Mouse (Mus musculus): ENCODE data around the gene Tlk1. TPM values are rescaled to one million over a fixed set of nuclear protein-coding genes. Genes with fewer than 3 reads are reported as not detected.
A peak's percentile ranks its signal among the peaks of the same experiment; 100 is the strongest.

Gene Tlk1
- polyA plus RNA-seq, 1 experiment from 2014 or later: 53.9 TPM

DNA sequence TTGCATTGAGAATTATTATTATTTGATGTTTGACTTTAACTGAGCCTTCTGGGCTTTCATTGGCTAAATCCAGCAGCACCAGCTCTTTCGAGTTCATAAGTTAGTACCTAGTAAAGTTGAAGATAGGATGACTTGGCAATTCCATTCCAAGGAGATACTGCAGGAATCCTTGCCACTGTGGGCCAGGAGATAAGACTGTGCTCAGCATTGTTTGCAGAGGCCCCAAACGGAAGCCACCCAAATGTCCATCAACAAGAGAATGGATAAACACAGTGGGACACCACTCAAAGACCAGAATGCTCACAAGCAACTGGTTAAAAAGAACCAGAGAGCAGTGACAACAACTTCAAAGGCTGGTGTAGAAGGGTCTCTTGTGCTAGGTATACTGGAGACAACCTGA is 5.2 kb upstream of the Tlk1 start:
- WGBS (ENCODE audit: insufficient replicate concordance): 7% methylated on average over 2 of the region's 2 CpGs
- Histone ChIP-seq H3K4me1 (peaks cover 87% of the 10 kb centered on the region), H3K4me2 (peak overlapping the region; percentile 48)

DNA sequence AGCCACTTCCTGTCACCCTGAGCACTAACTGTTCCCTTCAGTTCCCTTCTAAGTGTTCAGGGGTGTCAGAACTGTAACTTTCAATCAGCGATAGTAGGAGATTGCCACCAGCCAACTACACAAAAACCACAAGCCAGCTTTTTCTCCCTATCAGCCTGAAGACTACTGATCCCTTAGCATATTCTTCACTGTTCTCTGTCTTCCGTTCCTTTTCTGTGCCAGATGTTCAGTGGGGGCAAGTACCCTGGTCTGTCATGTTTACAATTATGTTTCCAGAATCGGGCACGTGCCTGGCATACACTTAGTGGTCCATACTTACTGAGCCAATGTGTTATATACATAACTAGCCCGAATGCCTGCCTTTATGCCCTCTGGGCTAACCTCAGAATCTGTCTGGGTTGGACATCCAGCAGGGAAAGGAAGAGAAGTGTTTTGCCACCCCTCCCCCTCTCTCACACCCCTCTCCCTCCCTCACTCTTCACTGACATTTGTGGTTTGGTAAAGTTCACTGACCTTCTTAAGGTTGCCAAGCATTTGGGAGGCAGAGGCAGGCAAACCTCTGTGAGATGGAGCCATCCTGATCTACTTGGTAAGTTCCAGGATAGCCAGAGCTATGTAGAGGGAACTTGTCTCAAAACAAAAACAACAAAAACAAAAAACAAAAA is 4.5 kb upstream of the Tlk1 start:
- no peaks in the 10 kb centered on the region for H3K36me3 ChIP-seq
- H3K4me2 ChIP-seq: peak overlapping the region; percentile 48
- H3K4me3 ChIP-seq: no peak overlapping the region
- H3K27me3 ChIP-seq (replicated peaks): no peaks in the 10 kb centered on the region
- H3K9ac ChIP-seq: peak overlapping the region; percentile 57
- 34% methylated on average over 5 of the region's 5 CpGs for WGBS (ENCODE audit: insufficient replicate concordance)
- H3K27ac ChIP-seq: peak overlapping the region; percentile 100
- peaks cover 81% of the 10 kb centered on the region for H3K4me1 ChIP-seq
- H3K9me3 ChIP-seq (replicated peaks): no peaks in the 10 kb centered on the region
- no peak for ATAC-seq

More for the DNA sequence above, 5.2 kb upstream of the Tlk1 start:
- Histone ChIP-seq H3K27ac (peak overlapping the region; percentile 100), H3K36me3 (no peaks in the 10 kb centered on the region), H3K4me3 (no peak overlapping the region), H3K9ac (peak overlapping the region; percentile 37), H3K9me3 (replicated peaks) (no peaks in the 10 kb centered on the region), H3K27me3 (replicated peaks) (no peaks in the 10 kb centered on the region)
- ATAC-seq: peak; percentile 63

DNA sequence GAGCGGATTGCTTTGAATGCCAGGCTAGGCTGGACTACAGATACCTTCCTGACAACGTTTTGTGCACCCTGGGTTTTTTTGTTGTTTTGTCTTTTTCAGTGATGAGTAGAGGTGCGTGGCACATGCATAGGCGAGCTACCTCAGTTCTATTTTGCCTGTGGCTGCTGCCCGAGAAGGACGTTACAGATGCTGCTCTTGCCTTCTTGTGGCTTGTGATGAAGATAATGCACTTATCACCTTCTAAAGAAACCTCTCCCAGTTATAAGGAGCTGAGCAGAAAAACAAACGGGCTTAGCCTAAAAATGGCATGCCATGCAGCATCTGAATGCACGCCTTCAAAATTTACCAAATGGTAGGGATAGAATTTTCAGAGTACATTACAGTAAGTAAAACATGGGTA is 2.3 kb upstream of the Tlk1 start:
- Histone ChIP-seq H3K27me3 (replicated peaks) (no peaks in the 10 kb centered on the region), H3K4me1 (peaks cover 73% of the 10 kb centered on the region), H3K9me3 (replicated peaks) (no peaks in the 10 kb centered on the region), H3K36me3 (no peaks in the 10 kb centered on the region), H3K27ac (peak overlapping the region; percentile 100), H3K4me2 (peak overlapping the region; percentile 64), H3K4me3 (peak overlapping the region; percentile 74), H3K9ac (peak overlapping the region; percentile 72)
- ATAC-seq: no peak
- WGBS (ENCODE audit: insufficient replicate concordance): 26% methylated on average over 8 of the region's 8 CpGs

DNA sequence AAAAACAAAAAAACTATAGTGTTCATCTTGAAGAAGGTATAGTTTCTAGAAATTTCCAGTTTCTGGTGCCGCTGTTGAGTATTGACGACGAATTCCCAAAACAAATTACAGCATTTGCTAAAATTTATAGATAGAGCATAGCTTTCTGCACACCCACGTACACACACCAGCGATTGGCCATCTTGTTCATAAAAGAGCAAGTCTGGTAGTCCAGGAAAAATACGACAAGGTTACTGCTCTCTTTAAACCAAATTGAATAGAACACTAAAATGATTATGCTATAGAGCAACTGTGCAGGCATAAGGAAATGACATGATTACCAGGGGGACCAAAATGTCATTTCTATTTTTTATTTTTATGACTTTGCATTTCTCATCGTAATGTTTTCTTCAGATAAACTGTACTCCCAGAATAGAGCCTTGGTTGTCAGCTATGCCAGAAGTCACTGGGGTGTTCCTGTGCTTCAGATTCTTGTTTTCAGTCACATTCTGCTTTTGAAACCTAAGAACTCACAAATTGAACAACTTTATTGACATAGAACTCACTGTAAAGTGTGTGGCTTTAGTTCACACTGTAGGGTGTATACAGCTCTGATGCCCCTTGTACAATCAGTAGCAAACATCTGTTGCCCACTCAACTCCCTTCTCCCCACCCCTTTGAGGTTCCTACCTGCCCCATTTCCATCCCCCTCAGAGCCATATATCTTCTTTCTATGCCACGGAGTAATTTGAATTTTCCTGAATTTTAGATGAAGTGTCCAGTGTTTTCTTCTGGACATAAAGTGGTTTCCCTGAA is 1.1 kb upstream of the Tlk1 start:
- H3K4me2 ChIP-seq: peak overlapping the region; percentile 64
- no peaks in the 10 kb centered on the region for H3K9me3 ChIP-seq (replicated peaks)
- peak overlapping the region; percentile 72 for H3K9ac ChIP-seq
- H3K27ac ChIP-seq: peak overlapping the region; percentile 100
- no peaks in the 10 kb centered on the region for H3K27me3 ChIP-seq (replicated peaks)
- ATAC-seq: peak; percentile 81
- 0 out of 2 replicates have a peak, but pooled peaks cover 4% of the 10 kb centered on the region for H3K36me3 ChIP-seq
- WGBS (ENCODE audit: insufficient replicate concordance): 28% methylated on average over 8 of the region's 8 CpGs
- peak overlapping the region; percentile 74 for H3K4me3 ChIP-seq
- H3K4me1 ChIP-seq: peaks cover 74% of the 10 kb centered on the region

DNA sequence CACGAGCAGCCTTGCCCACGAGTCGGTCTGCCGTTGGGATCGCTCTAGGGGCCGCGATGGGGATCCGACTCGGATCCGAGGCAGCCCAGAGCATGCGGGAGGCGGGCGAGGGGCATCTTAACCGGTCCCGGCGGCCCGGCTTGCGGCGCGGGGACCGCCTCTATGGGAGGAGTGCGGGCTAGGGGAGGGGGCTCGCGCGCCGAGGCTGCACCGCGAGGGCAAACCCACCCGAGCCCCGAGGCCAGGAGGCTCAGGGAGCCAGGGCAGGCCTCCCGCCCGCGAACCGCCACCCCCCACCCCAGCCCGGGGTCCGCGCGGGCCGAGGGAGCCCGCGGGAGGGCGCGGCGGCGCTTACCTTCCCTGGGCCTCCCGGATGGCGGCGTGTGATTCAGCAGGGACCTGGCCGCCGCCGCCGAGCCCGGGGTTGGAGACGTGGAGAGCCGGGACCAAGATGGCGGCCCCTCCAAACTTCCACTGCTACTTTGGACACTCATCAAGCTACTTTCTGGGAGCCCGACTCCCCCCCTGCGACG is 624 bp downstream of the Tlk1 start:
- under 1% methylated on average over 55 of the region's 59 CpGs for WGBS (ENCODE audit: insufficient replicate concordance)
- Histone ChIP-seq H3K27ac (peak overlapping the region; percentile 100), H3K4me2 (peak overlapping the region; percentile 74), H3K9me3 (replicated peaks) (no peaks in the 10 kb centered on the region), H3K27me3 (replicated peaks) (no peaks in the 10 kb centered on the region), H3K9ac (peak overlapping the region; percentile 92), H3K36me3 (0 out of 2 replicates have a peak, but pooled peaks cover 4% of the 10 kb centered on the region), H3K4me3 (peak overlapping the region; percentile 74), H3K4me1 (peaks cover 70% of the 10 kb centered on the region)
- peak; percentile 38 for ATAC-seq

DNA sequence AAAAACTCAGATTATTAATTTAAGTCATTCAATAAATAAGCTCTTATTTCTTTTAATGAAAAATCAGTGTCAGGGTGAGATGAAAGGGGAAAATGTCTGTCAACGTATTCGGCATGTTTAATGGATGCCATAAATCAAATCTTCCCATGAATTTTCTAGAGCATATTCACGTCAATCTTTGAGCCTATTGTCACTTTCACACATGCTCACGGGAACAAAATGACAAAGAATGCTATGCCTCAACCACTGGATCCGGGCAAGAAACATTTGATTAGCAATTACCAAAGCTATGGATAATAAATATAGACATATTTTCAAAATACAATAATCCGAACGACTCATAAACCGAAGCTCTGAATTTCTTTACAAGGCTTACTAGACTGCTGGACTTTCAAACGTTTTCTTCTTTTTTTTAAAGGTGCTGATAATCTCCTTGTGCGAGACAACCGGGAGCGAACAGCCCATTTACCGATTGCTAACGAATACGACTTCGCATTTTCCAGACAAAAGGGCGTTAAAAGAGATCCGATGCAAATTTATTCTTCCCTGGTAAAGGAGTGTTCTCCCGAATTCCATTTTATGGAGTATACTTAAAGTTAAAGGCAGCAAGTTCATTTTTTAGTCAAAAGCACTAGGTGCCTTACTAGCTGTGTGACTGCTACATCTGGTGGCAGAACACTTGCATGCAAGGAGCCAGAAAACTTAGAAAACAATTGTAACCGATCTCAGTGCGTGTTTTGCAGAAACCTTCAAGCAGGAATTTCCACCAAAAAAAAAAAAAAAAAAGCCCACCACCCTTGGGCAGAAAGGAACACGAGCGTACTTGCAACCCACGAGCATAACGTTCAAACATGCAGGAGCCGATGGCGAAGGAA is 1.4 kb downstream of the Tlk1 start:
- Histone ChIP-seq H3K4me2 (peak overlapping the region; percentile 74), H3K4me3 (peak overlapping the region; percentile 74), H3K9ac (peak overlapping the region; percentile 92), H3K27me3 (replicated peaks) (no peaks in the 10 kb centered on the region), H3K9me3 (replicated peaks) (no peaks in the 10 kb centered on the region), H3K36me3 (0 out of 2 replicates have a peak, but pooled peaks cover 4% of the 10 kb centered on the region), H3K4me1 (peaks cover 67% of the 10 kb centered on the region), H3K27ac (peak overlapping the region; percentile 100)
- no peak for ATAC-seq
- WGBS (ENCODE audit: insufficient replicate concordance): 2% methylated on average over 27 of the region's 27 CpGs

DNA sequence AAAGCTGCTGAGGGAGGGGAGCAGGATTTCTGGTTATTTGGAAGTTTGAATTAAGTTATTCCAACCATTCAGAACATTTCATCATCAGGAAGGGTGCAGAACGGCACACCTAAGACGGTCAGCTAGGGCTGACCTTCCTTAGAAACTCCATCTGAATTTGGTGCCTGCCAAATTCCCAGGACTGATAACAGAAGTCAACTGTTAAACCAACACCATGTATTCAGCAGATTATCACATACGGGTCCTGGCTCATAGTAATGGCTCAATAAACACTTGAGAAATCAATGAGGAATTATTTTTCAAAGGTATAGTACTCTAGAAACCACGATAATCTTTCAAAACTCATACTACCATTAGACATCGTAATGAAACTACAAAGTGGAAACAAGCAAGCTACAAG is 2.1 kb downstream of the Tlk1 start:
- Histone ChIP-seq H3K27me3 (replicated peaks) (no peaks in the 10 kb centered on the region), H3K36me3 (0 out of 2 replicates have a peak, but pooled peaks cover 4% of the 10 kb centered on the region), H3K4me3 (peak overlapping the region; percentile 74), H3K9ac (peak overlapping the region; percentile 92), H3K27ac (peak overlapping the region; percentile 100), H3K4me1 (peaks cover 66% of the 10 kb centered on the region), H3K4me2 (peak overlapping the region; percentile 74), H3K9me3 (replicated peaks) (no peaks in the 10 kb centered on the region)
- WGBS (ENCODE audit: insufficient replicate concordance): 15% methylated on average over 5 of the region's 5 CpGs
- ATAC-seq: no peak

DNA sequence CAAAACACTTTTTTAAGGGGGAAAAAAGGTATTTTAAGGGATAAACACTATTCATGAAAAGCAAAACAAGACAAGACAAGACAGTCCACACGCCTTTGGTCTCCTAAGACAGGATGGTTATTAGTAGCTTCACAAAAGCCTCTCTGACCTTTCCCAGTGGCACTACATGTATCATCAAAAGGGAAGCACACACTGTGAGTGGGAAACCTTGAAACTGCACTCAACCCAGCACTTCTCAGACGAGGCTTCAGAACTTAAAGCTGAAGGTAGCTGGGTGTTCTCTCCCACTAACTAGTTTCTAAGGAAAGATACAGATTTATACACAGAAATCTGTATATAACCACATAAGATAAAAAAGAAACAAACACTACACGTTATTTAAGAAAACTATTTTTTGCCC is 8.6 kb downstream of the Tlk1 start:
- Histone ChIP-seq H3K4me1 (peaks cover 51% of the 10 kb centered on the region), H3K9me3 (replicated peaks) (no peaks in the 10 kb centered on the region)
- ATAC-seq: no peak

DNA sequence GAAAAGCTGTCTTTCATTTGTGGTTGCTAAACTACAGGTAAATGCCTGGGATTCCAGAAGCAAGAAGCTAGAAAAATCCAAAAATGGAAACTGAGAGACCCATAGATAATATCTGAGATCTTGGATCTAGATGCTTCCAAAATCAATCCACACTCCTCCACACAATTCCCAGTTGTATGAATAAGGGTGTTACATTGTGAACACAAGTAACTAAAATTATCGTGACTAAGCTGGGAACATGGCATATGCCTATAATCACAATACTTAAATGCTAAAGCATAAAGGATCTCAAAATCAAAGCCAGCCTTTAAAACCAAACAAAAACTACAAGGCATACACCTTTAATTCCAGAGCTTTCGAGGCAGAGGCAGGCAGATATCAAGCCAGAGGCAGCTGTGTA is 9.5 kb downstream of the Tlk1 start:
- H3K9me3 ChIP-seq (replicated peaks): no peaks in the 10 kb centered on the region
- no peak overlapping the region for H3K4me2 ChIP-seq
- no peaks in the 10 kb centered on the region for H3K36me3 ChIP-seq
- H3K27ac ChIP-seq: no peak overlapping the region
- no peak overlapping the region for H3K9ac ChIP-seq
- WGBS (ENCODE audit: insufficient replicate concordance): 80% methylated on average over 2 of the region's 2 CpGs
- H3K4me1 ChIP-seq: peaks cover 46% of the 10 kb centered on the region
- no peak overlapping the region for H3K4me3 ChIP-seq
- no peaks in the 10 kb centered on the region for H3K27me3 ChIP-seq (replicated peaks)
- no peak for ATAC-seq

More for the DNA sequence above, 8.6 kb downstream of the Tlk1 start:
- Histone ChIP-seq H3K9ac (no peak overlapping the region), H3K27ac (no peak overlapping the region), H3K27me3 (replicated peaks) (no peaks in the 10 kb centered on the region), H3K4me2 (no peak overlapping the region), H3K4me3 (no peak overlapping the region), H3K36me3 (0 out of 2 replicates have a peak, but pooled peaks cover under 1% of the 10 kb centered on the region)
- 55% methylated on average over 3 of the region's 3 CpGs for WGBS (ENCODE audit: insufficient replicate concordance)

DNA sequence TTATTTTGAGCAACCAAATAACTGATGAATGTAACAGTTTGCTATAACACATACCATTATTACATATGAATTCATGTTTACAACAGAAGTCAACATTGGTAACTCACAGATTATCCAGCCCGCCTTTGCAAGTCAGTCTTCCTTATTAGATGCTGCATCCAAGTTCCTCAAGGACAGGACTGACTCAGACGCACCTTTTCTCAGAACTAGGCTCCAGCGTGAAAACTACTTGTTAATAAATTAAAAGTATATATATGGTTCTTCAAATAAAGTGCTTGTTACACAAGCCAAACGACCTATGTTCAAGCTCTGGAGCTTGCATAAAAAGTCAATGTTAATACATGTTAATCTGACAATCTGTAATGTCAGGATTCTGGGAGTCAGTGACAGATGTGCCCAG is 11.9 kb downstream of the Tlk1 start:
- Histone ChIP-seq H3K9ac (no peak overlapping the region), H3K27me3 (replicated peaks) (no peaks in the 10 kb centered on the region), H3K4me3 (no peak overlapping the region), H3K4me2 (no peak overlapping the region), H3K4me1 (peaks cover 46% of the 10 kb centered on the region), H3K27ac (no peak overlapping the region), H3K9me3 (replicated peaks) (no peaks in the 10 kb centered on the region), H3K36me3 (no peaks in the 10 kb centered on the region)
- no peak for ATAC-seq
- WGBS (ENCODE audit: insufficient replicate concordance): 71% methylated on average over 4 of the region's 4 CpGs

DNA sequence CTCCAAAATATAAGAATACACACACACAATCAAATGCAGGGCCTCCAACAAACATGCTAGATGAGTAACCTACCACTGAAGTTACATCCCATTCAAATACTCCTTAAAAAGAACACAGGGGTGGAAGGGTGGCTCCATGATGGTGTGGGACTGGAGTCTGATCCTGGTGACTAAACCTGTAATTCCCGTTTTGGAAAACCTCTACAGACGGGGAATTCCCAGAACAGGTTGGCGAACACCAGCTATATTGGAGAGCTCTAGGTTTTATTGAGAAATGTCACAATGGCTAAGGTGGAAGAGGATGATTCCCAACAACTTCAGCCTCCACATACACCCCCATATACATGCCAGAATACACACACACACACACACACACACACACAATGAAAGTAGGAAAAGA is 14.1 kb downstream of the Tlk1 start:
- Histone ChIP-seq H3K9ac (no peak overlapping the region), H3K27ac (no peak overlapping the region), H3K4me2 (no peak overlapping the region), H3K27me3 (replicated peaks) (no peaks in the 10 kb centered on the region), H3K4me3 (no peak overlapping the region), H3K36me3 (peaks cover under 1% of the 10 kb centered on the region), H3K9me3 (replicated peaks) (no peaks in the 10 kb centered on the region), H3K4me1 (peaks cover 40% of the 10 kb centered on the region)
- 74% methylated on average over 3 of the region's 3 CpGs for WGBS (ENCODE audit: insufficient replicate concordance)
- no peak for ATAC-seq
